Mouse (Mus musculus): ENCODE measurements at regions not wholly inside any gene's neighbourhood (a gene's known extent, or its start where the extent isn't known, plus 50 kb on each side); places are given as distances from the start of the nearest gene placed in this dataset.

DNA sequence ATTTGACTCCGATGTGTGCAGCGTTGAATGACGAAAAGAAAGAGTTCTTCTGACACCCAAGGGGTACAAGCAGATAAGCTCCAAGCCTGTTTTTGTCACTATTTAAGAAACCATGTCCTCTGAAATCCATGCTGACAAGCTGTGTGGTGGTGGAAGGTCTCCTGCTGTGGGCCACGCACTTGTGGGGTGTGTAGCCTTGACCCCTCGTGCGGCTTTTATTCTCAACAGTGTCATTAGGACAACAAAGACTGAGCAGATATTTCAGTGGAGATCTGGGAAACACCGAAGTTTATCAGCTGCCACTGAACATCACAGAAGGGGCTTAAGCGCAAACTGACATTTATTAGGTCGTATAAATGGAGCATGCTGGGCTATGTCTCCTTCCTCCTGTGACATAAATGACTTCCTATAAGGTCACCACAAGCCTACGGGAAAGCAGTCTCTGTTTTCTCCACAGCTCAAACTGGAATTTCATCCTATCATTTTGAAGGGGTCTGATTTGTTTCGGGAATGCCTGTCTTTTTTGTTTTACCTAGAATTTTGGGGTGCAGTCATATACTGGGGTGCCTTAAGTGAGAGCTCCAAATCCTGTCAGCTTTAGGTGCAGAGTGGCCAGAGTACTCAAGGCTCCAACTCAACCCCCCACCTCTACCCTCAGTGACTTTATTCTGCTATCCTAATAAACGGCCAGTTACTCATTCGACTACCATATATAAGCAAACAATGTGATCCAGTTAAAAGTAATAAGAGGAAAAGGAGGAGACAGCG is 262.9 kb upstream of the Gm5148 start:
- H3K79me2 ChIP-seq (ENCODE audit: control insufficient read depth, insufficient read depth, low read length, poor library complexity): no peaks in the 10 kb centered on the region
- peaks cover 0 to 1% of the 10 kb centered on the region in 2 experiments; a peak in 2 of 4 replicates for H3K27me3 ChIP-seq (ENCODE audit: control insufficient read depth in 1 of 2, insufficient read depth in 2 of 2, low read length in 2 of 2)
- no peaks in the 10 kb centered on the region for H3K4me1 ChIP-seq (ENCODE audit: control insufficient read depth in 1 of 2, insufficient read depth in 2 of 2, low read length in 2 of 2)
- no peak overlapping the region for H3K9ac ChIP-seq (ENCODE audit: control insufficient read depth, low read depth, low read length, poor library complexity, severe bottlenecking)
- H3K36me3 ChIP-seq (ENCODE audit: control insufficient read depth in 1 of 2, insufficient read depth in 2 of 2, low read length in 2 of 2): no peaks in the 10 kb centered on the region
- H3K9me3 ChIP-seq (replicated peaks; ENCODE audit: insufficient read depth, low read length): no peaks in the 10 kb centered on the region
- no peak for DNase-seq (ENCODE audit: low read depth, low spot score)
- H3K27ac ChIP-seq (ENCODE audit: control insufficient read depth, low read depth, low read length): no peak overlapping the region
- no peak overlapping the region for H3K4me3 ChIP-seq (ENCODE audit: control insufficient read depth in 1 of 2, insufficient read depth in 1 of 2, low read depth in 2 of 2, low read length in 2 of 2)
- TF ChIP-seq SIN3A (IDR thresholded peaks at IDR 0.05; ENCODE audit: low read length) (no peak), ELF1 (IDR thresholded peaks at IDR 0.05; ENCODE audit: low read depth, low read length) (no peak), BHLHE40 (IDR thresholded peaks at IDR 0.05; ENCODE audit: borderline replicate concordance, low read depth, low read length) (no peak), MAX (IDR thresholded peaks at IDR 0.05; ENCODE audit: low read length) (no peak)

DNA sequence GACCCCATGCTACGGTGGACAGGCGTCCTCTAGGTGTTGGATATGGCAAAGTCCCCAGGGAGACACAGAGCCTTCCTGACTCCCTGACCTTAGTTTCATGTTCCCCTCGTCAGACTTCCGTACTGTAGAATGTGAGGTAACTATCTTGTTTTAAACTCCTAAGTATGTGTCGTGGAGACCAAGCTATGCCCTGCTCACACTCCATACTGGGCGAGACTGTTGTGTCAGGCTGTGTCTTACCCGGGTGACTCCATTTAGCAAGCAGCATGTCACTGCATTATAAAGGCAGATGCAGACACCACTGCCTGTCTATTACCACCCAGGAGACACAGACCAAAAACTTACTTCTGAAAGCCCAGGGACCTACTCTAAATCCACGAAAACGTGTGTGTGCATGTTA is 260.4 kb upstream of the Gm5148 start:
- Histone ChIP-seq H3K79me2 (ENCODE audit: control insufficient read depth, insufficient read depth, low read length, poor library complexity) (no peaks in the 10 kb centered on the region), H3K27ac (ENCODE audit: control insufficient read depth, low read depth, low read length) (no peak overlapping the region), H3K4me1 (ENCODE audit: control insufficient read depth in 1 of 2, insufficient read depth in 2 of 2, low read length in 2 of 2) (no peaks in the 10 kb centered on the region), H3K36me3 (ENCODE audit: control insufficient read depth in 1 of 2, insufficient read depth in 2 of 2, low read length in 2 of 2) (no peaks in the 10 kb centered on the region), H3K4me3 (ENCODE audit: control insufficient read depth in 1 of 2, insufficient read depth in 1 of 2, low read depth in 2 of 2, low read length in 2 of 2) (no peak overlapping the region), H3K9me3 (replicated peaks; ENCODE audit: insufficient read depth, low read length) (no peaks in the 10 kb centered on the region), H3K9ac (ENCODE audit: control insufficient read depth, low read depth, low read length, poor library complexity, severe bottlenecking) (no peak overlapping the region), H3K27me3 (ENCODE audit: control insufficient read depth in 1 of 2, insufficient read depth in 2 of 2, low read length in 2 of 2) (peaks cover 0 to 1% of the 10 kb centered on the region in 2 experiments; a peak in 1 of 4 replicates)
- DNase-seq (ENCODE audit: low read depth, low spot score): no peak
- TF ChIP-seq MAZ (IDR thresholded peaks at IDR 0.05; ENCODE audit: low read depth, low read length) (no peak), MYB (IDR thresholded peaks at IDR 0.05; ENCODE audit: low read depth, low read length) (no peak), USF2 (IDR thresholded peaks at IDR 0.05; ENCODE audit: borderline replicate concordance in 1 of 2, insufficient read depth in 1 of 2, low read depth in 1 of 2, low read length in 2 of 2) (no peak), SIN3A (IDR thresholded peaks at IDR 0.05; ENCODE audit: low read length) (no peak), NRF1 (IDR thresholded peaks at IDR 0.05; ENCODE audit: insufficient read depth, low read depth, low read length, poor library complexity, severe bottlenecking) (no peak), GATA1 (IDR thresholded peaks at IDR 0.05; ENCODE audit: low read depth, low read length) (no peak)

DNA sequence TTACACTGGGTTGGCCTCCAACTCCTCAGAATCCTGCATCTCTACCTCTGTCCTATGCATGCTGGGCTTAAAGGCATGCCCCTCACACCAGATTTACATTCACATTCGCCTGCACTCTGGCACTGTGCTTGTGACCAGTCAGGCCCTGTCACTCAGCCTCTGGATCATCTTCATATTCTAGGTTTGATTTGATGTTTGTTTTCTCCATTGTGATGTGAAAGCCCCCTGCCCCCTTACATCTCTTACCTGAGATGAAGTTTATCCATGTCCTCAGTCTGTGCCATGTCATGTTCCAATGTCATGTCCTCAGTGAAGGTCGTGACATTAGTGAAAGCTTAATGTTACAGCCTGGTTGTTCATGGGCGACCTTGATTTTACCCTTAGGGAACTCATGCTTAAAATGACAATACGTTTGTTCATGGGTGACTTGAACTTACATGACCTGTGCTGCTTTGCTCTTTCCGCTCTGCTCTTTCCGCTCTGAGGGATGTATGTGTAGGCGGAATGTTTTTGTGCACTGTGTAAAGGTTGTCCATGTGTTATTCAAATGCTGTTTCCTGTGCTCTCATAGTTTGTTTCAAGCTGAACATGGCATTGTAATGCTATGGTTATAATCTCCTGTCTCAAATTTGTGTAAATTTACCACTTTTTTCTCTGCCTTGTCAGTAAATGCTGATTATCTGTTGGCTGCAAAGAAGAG is 257.3 kb upstream of the Gm5148 start:
- H3K4me3 ChIP-seq (ENCODE audit: control insufficient read depth in 1 of 2, insufficient read depth in 1 of 2, low read depth in 2 of 2, low read length in 2 of 2): no peak overlapping the region
- H3K4me1 ChIP-seq (ENCODE audit: control insufficient read depth in 1 of 2, insufficient read depth in 2 of 2, low read length in 2 of 2): peaks cover 2 to 5% of the 10 kb centered on the region in 2 experiments; a peak in 3 of 4 replicates
- no peaks in the 10 kb centered on the region; a peak in 1 of 4 replicates for H3K27me3 ChIP-seq (ENCODE audit: control insufficient read depth in 1 of 2, insufficient read depth in 2 of 2, low read length in 2 of 2)
- no peaks in the 10 kb centered on the region for H3K9me3 ChIP-seq (replicated peaks; ENCODE audit: insufficient read depth, low read length)
- no peak overlapping the region for H3K27ac ChIP-seq (ENCODE audit: control insufficient read depth, low read depth, low read length)
- peaks cover 0 to 7% of the 10 kb centered on the region in 2 experiments; a peak in 2 of 4 replicates for H3K36me3 ChIP-seq (ENCODE audit: control insufficient read depth in 1 of 2, insufficient read depth in 2 of 2, low read length in 2 of 2)
- H3K79me2 ChIP-seq (ENCODE audit: control insufficient read depth, insufficient read depth, low read length, poor library complexity): no peaks in the 10 kb centered on the region
- H3K9ac ChIP-seq (ENCODE audit: control insufficient read depth, low read depth, low read length, poor library complexity, severe bottlenecking): no peak overlapping the region
- DNase-seq (ENCODE audit: low read depth, low spot score): no peak
- TF ChIP-seq TBP (IDR thresholded peaks at IDR 0.05; ENCODE audit: low read depth, low read length) (no peak), CHD1 (IDR thresholded peaks at IDR 0.05; ENCODE audit: low read depth, low read length) (no peak), RAD21 (IDR thresholded peaks at IDR 0.05; ENCODE audit: low read depth, low read length) (no peak), GABPA (IDR thresholded peaks at IDR 0.05; ENCODE audit: low read depth, low read length) (no peak), MYC (IDR thresholded peaks at IDR 0.05; ENCODE audit: low read depth, low read length) (no peak), RCOR1 (IDR thresholded peaks at IDR 0.05; ENCODE audit: low read depth, low read length) (no peak), SIN3A (IDR thresholded peaks at IDR 0.05; ENCODE audit: low read length) (no peak), NELFE (IDR thresholded peaks at IDR 0.05; ENCODE audit: low read depth, low read length) (no peak)
